Mouse (Mus musculus) kidney, embryonic 16.5 days (tissue): ENCODE measurements around the gene Anapc2. TPM values are rescaled to one million over a fixed set of nuclear protein-coding genes. Genes with fewer than 3 reads are reported as not detected.
A peak's percentile ranks its signal among the peaks of the same experiment; 100 is the strongest.

ENCODE experiments used
- ATAC-seq: fragments of 200-750 bp; cut with Nextera tagmentation; 2 replicates; pipeline ENCODE4 v1.8.0; 2017; ENCODE audit warnings: moderate TSS enrichment; ENCODE audit not compliant: low FRiP score, low TSS enrichment
- H3K27ac ChIP-seq: fragments of 300-500 bp; sonication (generic); 2 replicates; pipeline ENCODE4 v1.5.1; 2014; ENCODE audit warnings: low read length
- H3K27me3 ChIP-seq: fragments of 300-500 bp; sonication (generic); 2 replicates; pipeline ENCODE4 v1.6.1; 2014; ENCODE audit warnings: low read length, control low read depth, mixed read lengths; ENCODE audit not compliant: insufficient read depth
- H3K36me3 ChIP-seq: fragments of 300-500 bp; sonication (generic); 2 replicates; pipeline ENCODE4 v1.6.1; 2014; ENCODE audit warnings: low read length, control low read depth, mixed read lengths; ENCODE audit not compliant: insufficient read depth
- H3K4me1 ChIP-seq: fragments of 300-500 bp; sonication (generic); 2 replicates; pipeline ENCODE4 v1.6.1; 2014; ENCODE audit warnings: low read length, control low read depth, mixed read lengths; ENCODE audit not compliant: insufficient read depth
- H3K4me2 ChIP-seq: fragments of 300-500 bp; sonication (generic); replicated peaks from 2 replicates; pipeline ENCODE4 v1.6.1; 2014; ENCODE audit warnings: low read depth, low read length
- H3K4me3 ChIP-seq: fragments of 300-500 bp; sonication (generic); 2 replicates; pipeline ENCODE4 v1.5.1; 2014; ENCODE audit warnings: mild to moderate bottlenecking, low read length
- H3K9ac ChIP-seq: fragments of 300-500 bp; sonication (generic); replicated peaks from 2 replicates; pipeline ENCODE4 v1.6.1; 2014; ENCODE audit warnings: low read length
- H3K9me3 ChIP-seq: fragments of 300-500 bp; sonication (generic); 2 replicates; pipeline ENCODE4 v1.6.1; 2016; ENCODE audit warnings: low read length, control low read depth
- WGBS: fragments of 180-500 bp; shearing (Covaris S2); extraction: QIAGEN DNeasy Blood & Tissue Kit; methylation state at CpG from one replicate; pipeline ENCODE4 v1.1.7; 2014; 5-methylcytosine and 5-hydroxymethylcytosine counted together
- polyA plus RNA-seq: library from polyadenylated mRNA; unstranded; fragments of >200 nt; fragmentation: Nextera tagmentation; extraction: Ambion mirVana; gene quantifications from 2 replicates; pipeline ENCODE4 v1.2.1, GENCODE M21; 2015

Anapc2 gene
- polyA plus RNA-seq, 1 experiment from 2014 or later: 152 TPM

GRCm38 (mm10) chr2:25228995-25229530 is 43.2 kb upstream of the Anapc2 start:
- 71% methylated on average over 6 of the region's 6 CpGs for WGBS
- Histone ChIP-seq H3K36me3 (no peaks in the 10 kb centered on the region), H3K9ac (peak overlapping the region; percentile 46), H3K27ac (0 out of 2 replicates have a peak overlapping the region, but pooled peaks have one; percentile 88), H3K4me2 (peak overlapping the region; percentile 49), H3K4me3 (no peak overlapping the region), H3K9me3 (no peaks in the 10 kb centered on the region), H3K27me3 (no peaks in the 10 kb centered on the region), H3K4me1 (peaks cover 19% of the 10 kb centered on the region)
- no peak for ATAC-seq

- Histone ChIP-seq H3K36me3 (no peaks in the 10 kb centered on the region), H3K4me3 (no peak overlapping the region), H3K4me2 (no peak overlapping the region), H3K27me3 (no peaks in the 10 kb centered on the region), H3K4me1 (peaks cover 19% of the 10 kb centered on the region), H3K9me3 (no peaks in the 10 kb centered on the region), H3K9ac (no peak overlapping the region), H3K27ac (no peak overlapping the region)
- 76% methylated on average over 5 of the region's 5 CpGs for WGBS
- no peak for ATAC-seq
These were observed 42.7 kb upstream of the Anapc2 start for GRCm38 (mm10) chr2:25229582-25229981.

- H3K9me3 ChIP-seq: no peaks in the 10 kb centered on the region
- no peak overlapping the region for H3K27ac ChIP-seq
- no peaks in the 10 kb centered on the region for H3K36me3 ChIP-seq
- no peak overlapping the region for H3K4me2 ChIP-seq
- peaks cover 16% of the 10 kb centered on the region for H3K4me1 ChIP-seq
- no peak overlapping the region for H3K9ac ChIP-seq
- H3K27me3 ChIP-seq: no peaks in the 10 kb centered on the region
- ATAC-seq: no peak
- no peak overlapping the region for H3K4me3 ChIP-seq
- WGBS: 90% methylated on average over 7 of the region's 7 CpGs
These were observed 41.7 kb upstream of the Anapc2 start for GRCm38 (mm10) chr2:25230581-25230980.

- H3K27ac ChIP-seq: no peak overlapping the region
- WGBS: 61% methylated on average over 12 of the region's 12 CpGs
These were observed 41.2 kb upstream of the Anapc2 start for GRCm38 (mm10) chr2:25231038-25231437.

GRCm38 (mm10) chr2:25233421-25233820 is 38.9 kb upstream of the Anapc2 start:
- WGBS: 78% methylated on average over 4 of the region's 4 CpGs
- H3K36me3 ChIP-seq: no peaks in the 10 kb centered on the region
- H3K4me2 ChIP-seq: no peak overlapping the region
- no peaks in the 10 kb centered on the region for H3K27me3 ChIP-seq
- H3K4me1 ChIP-seq: peaks cover 6% of the 10 kb centered on the region
- no peak for ATAC-seq
- no peak overlapping the region for H3K27ac ChIP-seq
- H3K9me3 ChIP-seq: no peaks in the 10 kb centered on the region
- H3K9ac ChIP-seq: no peak overlapping the region
- no peak overlapping the region for H3K4me3 ChIP-seq

More at GRCm38 (mm10) chr2:25231038-25231437, 41.2 kb upstream of the Anapc2 start:
- Histone ChIP-seq H3K9ac (no peak overlapping the region), H3K4me2 (no peak overlapping the region), H3K4me1 (peaks cover 12% of the 10 kb centered on the region), H3K4me3 (no peak overlapping the region), H3K9me3 (no peaks in the 10 kb centered on the region), H3K27me3 (no peaks in the 10 kb centered on the region), H3K36me3 (no peaks in the 10 kb centered on the region)
- ATAC-seq: no peak

GRCm38 (mm10) chr2:25234050-25234449 is 38.2 kb upstream of the Anapc2 start, which contains the start of gene Slc34a3:
TSS of gene Slc34a3 (minus strand) at chr2:25234364.
- Histone ChIP-seq H3K4me3 (no peak within 1 kb of the TSS), H3K4me1 (0 out of 2 replicates have a peak, but pooled peaks cover under 1% of the 10 kb centered on the region), H3K9ac (no peak within 1 kb of the TSS), H3K4me2 (no peak within 1 kb of the TSS), H3K27ac (peak within 1 kb of the TSS; percentile 61; the same call in 1 of the 2 replicates), H3K9me3 (no peaks in the 10 kb centered on the region), H3K36me3 (no peaks in the 10 kb centered on the region), H3K27me3 (no peaks in the 10 kb centered on the region)
- 74% methylated on average over 3 of the region's 3 CpGs for WGBS
- no peak for ATAC-seq

GRCm38 (mm10) chr2:25234551-25235220 is 37.6 kb upstream of the Anapc2 start:
- Histone ChIP-seq H3K9me3 (no peaks in the 10 kb centered on the region), H3K9ac (no peak overlapping the region), H3K4me1 (no peaks in the 10 kb centered on the region), H3K27ac (peak overlapping the region; percentile 61; the same call in 1 of the 2 replicates), H3K4me3 (no peak overlapping the region), H3K4me2 (no peak overlapping the region), H3K36me3 (no peaks in the 10 kb centered on the region), H3K27me3 (no peaks in the 10 kb centered on the region)
- ATAC-seq: 0 out of 2 replicates have a peak, but pooled peaks have one; percentile 16
- WGBS: 71% methylated on average over 5 of the region's 5 CpGs

GRCm38 (mm10) chr2:25236614-25237013 is 35.7 kb upstream of the Anapc2 start, which contains the start of gene Rnf224:
TSS of gene Rnf224 (minus strand) at chr2:25236787.
- ATAC-seq: no peak
- H3K36me3 ChIP-seq: no peaks in the 10 kb centered on the region
- no peak within 1 kb of the TSS for H3K4me3 ChIP-seq
- no peak within 1 kb of the TSS for H3K4me2 ChIP-seq
- peaks cover 5% of the 10 kb centered on the region for H3K27me3 ChIP-seq
- H3K27ac ChIP-seq: no peak within 1 kb of the TSS
- no peaks in the 10 kb centered on the region for H3K9me3 ChIP-seq
- peaks cover 12% of the 10 kb centered on the region for H3K4me1 ChIP-seq
- 34% methylated on average over 8 of the region's 8 CpGs for WGBS
- H3K9ac ChIP-seq: no peak within 1 kb of the TSS

- no peak overlapping the region for H3K4me2 ChIP-seq
- WGBS: 60% methylated on average over 4 of the region's 4 CpGs
These were observed 34.8 kb upstream of the Anapc2 start for GRCm38 (mm10) chr2:25237522-25237921.

GRCm38 (mm10) chr2:25238106-25238505 is 34.2 kb upstream of the Anapc2 start:
- Histone ChIP-seq H3K27ac (peak overlapping the region; percentile 45; the same call in 1 of the 2 replicates), H3K9ac (no peak overlapping the region), H3K4me1 (peaks cover 26% of the 10 kb centered on the region), H3K4me2 (no peak overlapping the region), H3K27me3 (peaks cover 19% of the 10 kb centered on the region), H3K4me3 (no peak overlapping the region), H3K9me3 (no peaks in the 10 kb centered on the region), H3K36me3 (no peaks in the 10 kb centered on the region)
- ATAC-seq: no peak

More at GRCm38 (mm10) chr2:25237522-25237921, 34.8 kb upstream of the Anapc2 start:
- peak overlapping the region; percentile 45; the same call in 1 of the 2 replicates for H3K27ac ChIP-seq
- H3K9ac ChIP-seq: no peak overlapping the region
- no peaks in the 10 kb centered on the region for H3K9me3 ChIP-seq
- H3K36me3 ChIP-seq: no peaks in the 10 kb centered on the region
- H3K4me1 ChIP-seq: peaks cover 21% of the 10 kb centered on the region
- no peak for ATAC-seq
- H3K4me3 ChIP-seq: no peak overlapping the region
- peaks cover 13% of the 10 kb centered on the region for H3K27me3 ChIP-seq
